In the genomic region with DNA sequence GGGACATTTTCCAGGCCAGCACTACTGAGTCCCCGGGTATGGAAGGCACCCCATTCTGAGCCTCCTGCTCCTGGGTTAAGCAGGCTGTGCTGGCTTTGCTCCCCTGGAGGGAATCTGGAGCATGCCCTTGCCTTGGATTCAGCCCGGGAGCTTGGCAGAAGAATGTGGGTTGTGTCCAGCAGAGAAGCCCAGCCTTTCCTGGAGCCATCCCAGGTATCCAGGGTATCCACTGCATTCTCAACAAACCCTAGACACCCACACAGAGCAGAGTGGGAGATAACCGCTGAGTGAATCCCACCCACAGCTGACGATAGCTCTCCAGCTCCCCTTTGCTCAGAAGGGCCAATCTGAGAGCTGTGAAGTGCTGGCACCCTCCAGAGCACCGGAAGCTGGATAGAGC, we compare ENCODE assay signal across 8 mouse cellular contexts. TPM values are rescaled to one million over a fixed set of nuclear protein-coding genes. Genes with fewer than 3 reads are reported as not detected.
DNase-seq lines count a peak whose midpoint lies in the region; ATAC-seq lines count a peak whose summit lies in the region.

No protein-coding gene starts in this region.

- H3K4me1 ChIP-seq in heart, embryonic 15.5 days (replicated peaks): peaks cover 52% of the 10 kb centered on the region
- H3K4me1 ChIP-seq in forebrain, embryonic 12.5 days: no peaks in the 10 kb centered on the region
- H3K4me1 ChIP-seq in hindbrain, embryonic 12.5 days: peaks cover 5% of the 10 kb centered on the region; the same call in 1 of the 2 replicates

- DNase-seq in layer of hippocampus, postnatal 36 days: peak; percentile 24 to 29
- no peak for DNase-seq in layer of hippocampus, postnatal 25 days (ENCODE audit: extremely low spot score in 1 of 2, low spot score in 1 of 2)
- DNase-seq in cerebellum, postnatal 14 days: peak; percentile 38 to 45
- DNase-seq in lung, postnatal 14 days: peak; percentile 52
- DNase-seq in natural killer cell, adult 2 months (ENCODE audit: low spot score in 2 of 2): no peak

- H3K36me3 ChIP-seq in heart, embryonic 15.5 days: no peaks in the 10 kb centered on the region
- H3K36me3 ChIP-seq in forebrain, embryonic 12.5 days (replicated peaks): no peaks in the 10 kb centered on the region
- H3K36me3 ChIP-seq in hindbrain, embryonic 12.5 days: no peaks in the 10 kb centered on the region

- H3K4me2 ChIP-seq in heart, embryonic 15.5 days: peak overlapping the region; percentile 23
- H3K4me2 ChIP-seq in forebrain, embryonic 12.5 days: no peak overlapping the region
- H3K4me2 ChIP-seq in hindbrain, embryonic 12.5 days (replicated peaks): no peak overlapping the region

- peak; percentile 79 for ATAC-seq in heart, embryonic 15.5 days (replicated peaks; ENCODE audit: insufficient number of reproducible peaks, insufficient read depth, low FRiP score, low read depth)
- ATAC-seq in forebrain, embryonic 12.5 days (ENCODE audit: low FRiP score): no peak
- ATAC-seq in hindbrain, embryonic 12.5 days (ENCODE audit: low FRiP score): no peak

- H3K9me3 ChIP-seq in heart, embryonic 15.5 days (replicated peaks): no peaks in the 10 kb centered on the region
- H3K9me3 ChIP-seq in forebrain, embryonic 12.5 days: no peaks in the 10 kb centered on the region
- H3K9me3 ChIP-seq in hindbrain, embryonic 12.5 days (replicated peaks): no peaks in the 10 kb centered on the region

- H3K9ac ChIP-seq in heart, embryonic 15.5 days: 0 out of 2 replicates have a peak overlapping the region, but pooled peaks have one; percentile 2
- no peak overlapping the region for H3K9ac ChIP-seq in forebrain, embryonic 12.5 days
- no peak overlapping the region for H3K9ac ChIP-seq in hindbrain, embryonic 12.5 days

- H3K27ac ChIP-seq in heart, embryonic 15.5 days: peak overlapping the region; percentile 79
- no peak overlapping the region for H3K27ac ChIP-seq in forebrain, embryonic 12.5 days
- H3K27ac ChIP-seq in hindbrain, embryonic 12.5 days: no peak overlapping the region

- H3K27me3 ChIP-seq in heart, embryonic 15.5 days: no peaks in the 10 kb centered on the region
- H3K27me3 ChIP-seq in forebrain, embryonic 12.5 days: no peaks in the 10 kb centered on the region
- no peaks in the 10 kb centered on the region for H3K27me3 ChIP-seq in hindbrain, embryonic 12.5 days

- H3K4me3 ChIP-seq in heart, embryonic 15.5 days: no peak overlapping the region
- H3K4me3 ChIP-seq in forebrain, embryonic 12.5 days (replicated peaks): no peak overlapping the region
- H3K4me3 ChIP-seq in hindbrain, embryonic 12.5 days: no peak overlapping the region

- 22% methylated on average over 5 of the region's 5 CpGs for WGBS in heart, embryonic 15.5 days
- 71% methylated on average over 5 of the region's 5 CpGs for WGBS in forebrain, embryonic 12.5 days
- 75% methylated on average over 5 of the region's 5 CpGs for WGBS in hindbrain, embryonic 12.5 days

RNA-seq across cellular contexts. Expression of a gene that starts 21.5 kb away (rescaled TPM):
- 10 to 100 TPM; 60.5 to 66.7 TPM for total RNA-seq in layer of hippocampus, postnatal 36 days (2021)
- total RNA-seq in layer of hippocampus, postnatal 25 days (2021): 10 to 100 TPM; 64.0 to 69.1 TPM
- polyA plus RNA-seq in heart, embryonic 15.5 days (2015; fragmentation: Nextera tagmentation; extraction: Ambion mirVana): 108 and 121 TPM in 2 replicates
- polyA plus RNA-seq in forebrain, embryonic 12.5 days (2016; fragmentation: Nextera tagmentation; extraction: Ambion mirVana): 50.9 and 61.3 TPM in 2 replicates
- polyA plus RNA-seq in hindbrain, embryonic 12.5 days (2016; fragmentation: Nextera tagmentation; extraction: Ambion mirVana): 81.0 and 87.3 TPM in 2 replicates

RNA-seq across cellular contexts. Expression of a gene that starts 29.3 kb away (rescaled TPM):
- total RNA-seq in layer of hippocampus, postnatal 36 days (2021): 1 to 10 TPM; 9.2 to 9.3 TPM
- total RNA-seq in layer of hippocampus, postnatal 25 days (2021): 1 to 10 TPM; 8.7 to 9.6 TPM
- polyA plus RNA-seq in heart, embryonic 15.5 days (2015; fragmentation: Nextera tagmentation; extraction: Ambion mirVana): 14.3 and 18.3 TPM in 2 replicates
- polyA plus RNA-seq in forebrain, embryonic 12.5 days (2016; fragmentation: Nextera tagmentation; extraction: Ambion mirVana): 36.8 and 39.3 TPM in 2 replicates
- 34.2 and 35.1 TPM in 2 replicates for polyA plus RNA-seq in hindbrain, embryonic 12.5 days (2016; fragmentation: Nextera tagmentation; extraction: Ambion mirVana)

Comparison
In these comparisons a context has a peak if more than half of its experiments do, and no peak if none do; other contexts are left out.
1. DNase-seq: peak in layer of hippocampus, postnatal 36 days (2 of 2), cerebellum, postnatal 14 days (2 of 2) and lung, postnatal 14 days (single experiment); none in layer of hippocampus, postnatal 25 days (0 of 2) and natural killer cell, adult 2 months (0 of 2).